Mouse (Mus musculus) hindbrain, embryonic 11.5 days (tissue): ENCODE data around the gene Gm49333. TPM values are rescaled to one million over a fixed set of nuclear protein-coding genes. Genes with fewer than 3 reads are reported as not detected.

Source experiments
- ATAC-seq: fragments of 200-750 bp; cut with Nextera tagmentation; 2 replicates; pipeline ENCODE4 v1.8.0; 2017; ENCODE audit warnings: mild to moderate bottlenecking, moderate TSS enrichment, moderate library complexity; ENCODE audit not compliant: low FRiP score
- DNase-seq: peaks from one replicate; pipeline ENCODE4 v3.0.0-alpha.2; 2015; ENCODE audit warnings: low spot score
- H3K27ac ChIP-seq: fragments of 300-500 bp; sonication (generic); 2 replicates; pipeline ENCODE4 v1.5.1; 2014; ENCODE audit warnings: mild to moderate bottlenecking, low read depth, low read length
- H3K27me3 ChIP-seq: fragments of 300-500 bp; sonication (generic); 2 replicates; pipeline ENCODE4 v1.6.1; 2014; ENCODE audit warnings: mild to moderate bottlenecking, low read length, moderate library complexity, mixed read lengths; ENCODE audit not compliant: control insufficient read depth, insufficient read depth
- H3K36me3 ChIP-seq: fragments of 300-500 bp; sonication (generic); 2 replicates; pipeline ENCODE4 v1.6.1; 2014; ENCODE audit warnings: mild to moderate bottlenecking, low read length, moderate library complexity, mixed read lengths; ENCODE audit not compliant: control insufficient read depth, insufficient read depth
- H3K4me1 ChIP-seq: fragments of 300-500 bp; sonication (generic); replicated peaks from 2 replicates; pipeline ENCODE4 v1.6.1; 2014; ENCODE audit warnings: low read length, mixed read lengths; ENCODE audit not compliant: control insufficient read depth, insufficient read depth
- H3K4me2 ChIP-seq: fragments of 300-500 bp; sonication (generic); replicated peaks from 2 replicates; pipeline ENCODE4 v1.6.1; 2014; ENCODE audit warnings: mild to moderate bottlenecking, low read depth, low read length
- H3K4me3 ChIP-seq: fragments of 300-500 bp; sonication (generic); 2 replicates; pipeline ENCODE4 v1.5.1; 2014; ENCODE audit warnings: low read depth, low read length
- H3K9ac ChIP-seq: fragments of 300-500 bp; sonication (generic); 2 replicates; pipeline ENCODE4 v1.6.1; 2014; ENCODE audit warnings: low read depth, low read length
- H3K9me3 ChIP-seq: fragments of 300-500 bp; sonication (generic); 2 replicates; pipeline ENCODE4 v1.6.1; 2016; ENCODE audit warnings: low read length; ENCODE audit not compliant: control insufficient read depth
- WGBS: fragments of 180-500 bp; shearing (Covaris S2); extraction: QIAGEN DNeasy Blood & Tissue Kit; methylation state at CpG from one replicate; pipeline ENCODE4 v1.1.7; 2014; 5-methylcytosine and 5-hydroxymethylcytosine counted together
- polyA plus RNA-seq: library from polyadenylated mRNA; unstranded; fragments of >200 nt; fragmentation: Nextera tagmentation; extraction: Ambion mirVana; gene quantifications from 2 replicates; pipeline ENCODE4 v1.2.1, GENCODE M21; 2014

Gm49333 gene
- polyA plus RNA-seq, 1 experiment from 2014 or later: not detected

DNA sequence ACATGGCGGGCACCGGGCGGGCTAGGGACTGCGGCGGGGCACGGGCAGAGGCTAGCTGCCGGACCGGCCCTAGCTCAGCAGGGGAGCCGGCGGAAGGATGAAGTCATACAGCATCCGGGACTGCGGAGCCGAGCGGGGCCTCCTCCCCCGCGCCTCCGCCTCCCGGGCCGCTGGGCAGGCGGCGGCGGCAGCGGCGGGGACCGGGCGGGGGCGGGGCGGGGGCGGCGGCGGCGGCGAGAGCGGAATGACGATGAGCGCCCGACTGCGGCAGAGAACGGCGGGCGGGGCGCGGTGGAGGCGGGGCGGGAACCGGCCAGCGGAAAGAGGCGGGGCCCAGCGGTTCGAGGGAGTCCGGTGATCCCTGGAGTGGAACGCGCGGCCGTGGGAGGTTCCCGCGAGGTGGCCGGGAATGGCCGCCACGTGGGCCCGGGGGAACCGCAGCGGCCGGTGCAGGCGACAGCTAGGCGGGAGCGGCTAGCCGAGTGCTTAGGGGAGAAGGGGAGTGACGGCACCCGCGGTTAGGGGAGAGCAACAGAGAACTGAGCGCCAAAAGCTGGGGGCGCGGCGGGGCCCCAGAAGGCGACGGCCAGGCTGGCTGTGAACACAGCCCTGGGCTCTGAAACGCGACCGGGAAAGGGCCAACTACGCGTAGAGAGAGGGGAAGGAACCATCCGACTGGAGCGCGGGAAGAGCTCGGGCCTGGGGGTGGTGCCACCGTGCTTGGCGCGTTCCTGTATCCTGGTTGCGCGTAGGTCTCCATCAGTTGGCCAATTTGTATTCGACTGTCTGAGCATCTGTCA, 10.0 kb downstream of the Gm49333 start, which contains the start of gene Camk2n2:
TSS of gene Camk2n2 (minus strand) at position 97 of the 800 bp plus-strand sequence.
- DNase-seq: peak; percentile 73
- peak; percentile 65 for ATAC-seq
- Histone ChIP-seq H3K36me3 (no peaks in the 10 kb centered on the region), H3K4me1 (peaks cover 9% of the 10 kb centered on the region; the same call in 1 of the 2 replicates), H3K4me2 (peak within 1 kb of the TSS; percentile 98), H3K9ac (peak within 1 kb of the TSS; percentile 86), H3K27me3 (no peaks in the 10 kb centered on the region; the same call in 1 of the 2 replicates), H3K27ac (peak within 1 kb of the TSS; percentile 91), H3K9me3 (no peaks in the 10 kb centered on the region), H3K4me3 (peak within 1 kb of the TSS; percentile 74)
- under 1% methylated on average over 60 of the region's 92 CpGs for WGBS

DNA sequence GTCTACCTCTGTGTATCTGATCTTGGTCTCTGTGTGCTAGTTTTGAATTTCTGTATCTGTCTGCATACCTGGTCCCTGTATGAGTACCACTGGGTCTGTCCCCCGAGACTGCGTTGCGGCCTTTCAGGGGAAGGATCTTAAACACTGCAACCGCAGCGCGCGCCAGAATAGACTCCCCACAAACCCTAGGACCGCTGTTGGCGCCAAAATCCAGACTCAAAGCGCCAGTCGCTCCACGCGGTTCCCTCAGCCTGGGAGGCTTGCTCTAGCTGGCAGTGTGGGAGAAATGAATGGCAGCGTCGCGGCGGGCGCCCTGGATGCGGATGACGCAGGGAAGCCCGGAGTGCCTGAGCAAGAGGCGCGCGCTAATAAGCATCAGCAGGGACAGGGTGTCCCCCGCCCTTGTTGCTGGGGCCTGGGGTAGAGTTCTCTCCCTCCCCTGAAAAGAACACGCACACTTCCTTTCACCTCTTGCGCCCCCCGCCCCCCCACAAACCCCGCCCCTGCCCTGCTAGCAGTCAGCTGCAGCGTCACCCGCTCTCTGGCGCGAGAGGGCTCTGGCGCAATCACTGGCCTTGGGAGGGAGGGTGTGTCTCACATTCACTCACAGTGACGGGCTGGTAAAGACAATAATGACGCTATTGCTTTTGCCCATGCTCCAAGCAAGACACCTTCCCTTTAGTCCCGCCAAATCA, 10.7 kb downstream of the Gm49333 start:
- peaks cover 9% of the 10 kb centered on the region; the same call in 1 of the 2 replicates for H3K4me1 ChIP-seq
- no peaks in the 10 kb centered on the region for H3K9me3 ChIP-seq
- H3K27ac ChIP-seq: peak overlapping the region; percentile 91
- H3K27me3 ChIP-seq: no peaks in the 10 kb centered on the region; the same call in 1 of the 2 replicates
- under 1% methylated on average over 34 of the region's 37 CpGs for WGBS
- H3K36me3 ChIP-seq: no peaks in the 10 kb centered on the region
- peak; percentile 74 for DNase-seq
- H3K4me2 ChIP-seq: peak overlapping the region; percentile 98
- peak overlapping the region; percentile 86 for H3K9ac ChIP-seq
- peak; percentile 60 for ATAC-seq
- H3K4me3 ChIP-seq: peak overlapping the region; percentile 74

DNA sequence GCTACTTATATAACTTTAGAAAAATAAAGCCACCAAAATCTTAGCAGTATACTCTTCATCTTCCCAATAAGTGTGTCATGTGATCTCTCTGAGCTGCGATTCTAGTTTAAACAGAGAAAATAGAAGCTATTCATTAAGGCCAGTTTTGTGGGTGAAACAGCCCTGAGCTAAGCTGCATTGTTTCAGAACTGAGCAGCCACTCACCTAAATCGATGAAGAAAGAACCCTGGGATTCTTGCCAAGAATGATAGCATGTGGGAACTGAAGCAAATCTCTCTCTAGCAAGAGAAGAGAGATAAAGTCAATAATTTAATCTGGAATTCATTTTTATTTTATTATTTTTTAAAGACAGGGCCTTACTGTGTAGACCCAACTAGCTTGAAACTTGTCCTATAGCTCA, 11.8 kb downstream of the Gm49333 start:
- no peak for DNase-seq
- H3K9ac ChIP-seq: no peak overlapping the region
- WGBS: 74% methylated on average over 2 of the region's 2 CpGs

DNA sequence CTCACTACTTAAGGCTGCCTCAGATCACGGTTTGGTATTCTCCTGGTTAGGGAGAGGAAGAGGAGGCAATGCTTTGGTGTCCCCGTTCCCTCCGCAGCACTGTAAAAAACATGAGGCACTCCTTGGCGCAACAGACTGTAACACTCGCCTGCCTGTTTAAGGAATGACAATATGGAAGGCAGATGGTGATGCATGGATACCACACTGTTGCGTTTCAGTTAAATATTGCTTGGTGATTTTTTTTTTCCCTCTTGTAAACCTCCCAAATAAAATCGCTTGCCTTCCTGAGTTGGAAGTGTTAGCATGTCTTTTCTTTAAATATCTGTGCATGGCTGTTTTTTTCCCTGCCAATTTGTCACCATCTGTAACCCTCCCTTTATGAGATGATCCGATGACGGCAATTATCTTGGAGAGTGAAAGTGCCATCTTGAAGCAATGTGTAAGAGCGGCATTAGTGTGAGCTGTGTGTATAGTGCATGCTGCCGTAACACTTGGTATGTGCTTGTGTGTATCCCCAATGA, 17.5 kb downstream of the Gm49333 start:
- Histone ChIP-seq H3K27ac (no peak overlapping the region), H3K4me2 (peak overlapping the region; percentile 96; the same call in 1 of the 2 replicates), H3K27me3 (no peaks in the 10 kb centered on the region), H3K4me1 (0 out of 2 replicates have a peak, but pooled peaks cover 2% of the 10 kb centered on the region), H3K4me3 (no peak overlapping the region), H3K9ac (no peak overlapping the region), H3K36me3 (no peaks in the 10 kb centered on the region), H3K9me3 (no peaks in the 10 kb centered on the region)
- ATAC-seq: no peak
- DNase-seq: peak; percentile 3
- WGBS: 60% methylated on average over 11 of the region's 11 CpGs

More for the DNA sequence above, 11.8 kb downstream of the Gm49333 start:
- H3K4me1 ChIP-seq: peaks cover 9% of the 10 kb centered on the region; the same call in 1 of the 2 replicates
- no peak overlapping the region for H3K27ac ChIP-seq
- no peaks in the 10 kb centered on the region; the same call in 1 of the 2 replicates for H3K27me3 ChIP-seq
- no peak for ATAC-seq
- no peaks in the 10 kb centered on the region for H3K9me3 ChIP-seq
- H3K4me2 ChIP-seq: no peak overlapping the region
- no peak overlapping the region for H3K4me3 ChIP-seq
- H3K36me3 ChIP-seq: no peaks in the 10 kb centered on the region

- H3K9me3 ChIP-seq: no peaks in the 10 kb centered on the region
- no peaks in the 10 kb centered on the region for H3K27me3 ChIP-seq
- peak within 1 kb of the TSS; percentile 52 for H3K4me3 ChIP-seq
- peak within 1 kb of the TSS; percentile 96 for H3K4me2 ChIP-seq
- DNase-seq: peak; percentile 59
- H3K36me3 ChIP-seq: no peaks in the 10 kb centered on the region
- H3K9ac ChIP-seq: peak within 1 kb of the TSS; percentile 77
- 0 out of 2 replicates have a peak, but pooled peaks cover 2% of the 10 kb centered on the region for H3K4me1 ChIP-seq
- ATAC-seq: peak; percentile 71
- WGBS: 8% methylated on average over 54 of the region's 54 CpGs
- H3K27ac ChIP-seq: no peak within 1 kb of the TSS
These were observed 18.6 kb downstream of the Gm49333 start, which contains the start of gene Ece2 for GRCm38 (mm10) chr16:20629731-20630634. Gene Ece2, plus strand, starts transcription at chr16:20629828.

DNA sequence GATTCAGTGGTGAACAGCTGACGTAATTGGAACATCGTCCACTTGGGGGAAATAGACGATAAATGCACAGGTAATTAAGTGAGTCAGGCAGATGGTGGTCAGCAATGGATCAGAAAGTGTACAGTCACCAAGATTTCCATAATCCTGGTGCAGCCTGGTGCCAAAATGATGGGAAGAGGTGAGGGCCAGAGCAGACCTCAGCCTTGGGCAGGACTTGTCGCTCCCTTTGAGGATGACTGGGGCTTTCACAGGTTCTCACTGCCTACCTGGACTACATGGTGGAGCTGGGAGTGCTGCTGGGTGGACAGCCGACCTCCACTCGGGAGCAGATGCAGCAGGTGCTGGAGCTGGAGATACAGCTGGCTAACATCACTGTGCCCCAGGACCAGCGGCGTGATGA, 26.0 kb downstream of the Gm49333 start:
- Histone ChIP-seq H3K36me3 (no peaks in the 10 kb centered on the region), H3K4me2 (no peak overlapping the region), H3K27me3 (no peaks in the 10 kb centered on the region), H3K4me3 (no peak overlapping the region), H3K9me3 (no peaks in the 10 kb centered on the region), H3K27ac (no peak overlapping the region), H3K9ac (no peak overlapping the region), H3K4me1 (no peaks in the 10 kb centered on the region; the same call in 1 of the 2 replicates)
- DNase-seq (no peak), ATAC-seq (no peak)
- WGBS: 85% methylated on average over 8 of the region's 8 CpGs

DNA sequence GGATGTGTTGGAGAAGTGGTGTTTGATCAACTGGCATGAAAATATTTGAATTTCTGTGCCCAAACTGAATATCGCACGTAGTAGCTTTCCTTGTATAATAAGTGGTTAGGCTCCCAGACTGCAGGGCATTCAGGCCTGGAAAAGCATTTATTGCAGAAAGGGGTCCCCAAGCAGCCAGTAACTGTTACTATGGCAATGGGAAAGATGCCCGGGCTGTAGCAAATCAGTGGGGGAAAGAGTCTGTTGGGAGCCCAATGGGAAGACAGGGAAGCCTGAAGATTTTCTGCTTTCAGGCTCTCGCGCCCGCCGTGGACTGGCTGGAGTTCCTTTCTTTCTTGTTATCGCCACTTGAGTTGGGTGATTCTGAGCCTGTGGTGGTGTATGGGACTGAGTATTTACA, 27.0 kb downstream of the Gm49333 start:
- Histone ChIP-seq H3K4me1 (no peaks in the 10 kb centered on the region; the same call in 1 of the 2 replicates), H3K27ac (no peak overlapping the region), H3K4me2 (no peak overlapping the region), H3K9ac (no peak overlapping the region), H3K36me3 (no peaks in the 10 kb centered on the region), H3K4me3 (no peak overlapping the region), H3K27me3 (no peaks in the 10 kb centered on the region), H3K9me3 (no peaks in the 10 kb centered on the region)
- WGBS: 87% methylated on average over 8 of the region's 8 CpGs
- DNase-seq: no peak
- no peak for ATAC-seq

GRCm38 (mm10) chr16:20642161-20642560, 30.8 kb downstream of the Gm49333 start:
- DNase-seq: peak; percentile 81
- peak; percentile 59 for ATAC-seq
- Histone ChIP-seq H3K9ac (no peak overlapping the region), H3K4me3 (no peak overlapping the region), H3K27ac (no peak overlapping the region), H3K9me3 (no peaks in the 10 kb centered on the region), H3K36me3 (no peaks in the 10 kb centered on the region), H3K4me1 (no peaks in the 10 kb centered on the region; the same call in 1 of the 2 replicates), H3K4me2 (no peak overlapping the region), H3K27me3 (no peaks in the 10 kb centered on the region)
- 3% methylated on average over 8 of the region's 8 CpGs for WGBS
